Mouse (Mus musculus): ENCODE measurements around the gene Tatdn2. TPM values are rescaled to one million over a fixed set of nuclear protein-coding genes. Genes with fewer than 3 reads are reported as not detected.

Tatdn2 gene
- polyA plus RNA-seq, 1 experiment from 2014 or later: 0.63 TPM

DNA sequence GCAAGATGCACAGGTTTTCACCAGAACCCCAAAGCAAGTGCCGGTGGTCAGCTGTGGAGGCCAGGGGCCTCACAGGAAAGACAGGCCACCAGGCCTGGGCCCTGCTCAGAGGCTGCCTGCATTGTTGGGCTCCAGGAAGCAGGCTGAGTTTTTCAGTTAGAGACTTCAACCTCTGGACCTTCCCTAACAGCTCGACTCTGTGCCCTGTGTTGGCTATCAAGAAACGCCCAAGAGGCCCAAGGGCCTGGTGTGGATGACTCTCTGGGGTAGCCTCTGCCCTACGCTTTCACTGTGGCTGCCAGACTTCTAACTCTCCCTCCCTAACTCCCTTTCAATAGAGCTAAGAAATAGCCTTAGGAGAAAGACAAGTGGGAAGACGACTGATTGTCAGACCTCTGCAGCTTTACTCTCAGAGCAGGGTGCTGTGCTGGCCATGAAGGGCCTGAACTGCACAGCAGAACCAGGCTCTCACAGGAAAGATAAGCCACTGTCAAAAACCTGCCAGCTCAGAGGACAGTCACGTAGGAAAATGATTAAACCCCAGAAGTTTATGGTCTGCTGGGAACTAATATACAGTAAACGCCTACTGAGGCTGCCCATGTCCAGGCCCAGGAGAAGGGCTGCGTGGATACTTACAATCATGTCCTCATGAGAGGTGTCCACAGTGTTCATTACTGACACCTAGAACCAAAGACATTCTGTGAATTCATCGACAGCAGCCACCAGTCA, 40.6 kb downstream of the Tatdn2 start:
- peaks cover 11% of the 10 kb centered on the region for H3K4me1 ChIP-seq
- H3K36me3 ChIP-seq: peaks cover 56% of the 10 kb centered on the region
- WGBS: 89% methylated on average over 9 of the region's 9 CpGs

DNA sequence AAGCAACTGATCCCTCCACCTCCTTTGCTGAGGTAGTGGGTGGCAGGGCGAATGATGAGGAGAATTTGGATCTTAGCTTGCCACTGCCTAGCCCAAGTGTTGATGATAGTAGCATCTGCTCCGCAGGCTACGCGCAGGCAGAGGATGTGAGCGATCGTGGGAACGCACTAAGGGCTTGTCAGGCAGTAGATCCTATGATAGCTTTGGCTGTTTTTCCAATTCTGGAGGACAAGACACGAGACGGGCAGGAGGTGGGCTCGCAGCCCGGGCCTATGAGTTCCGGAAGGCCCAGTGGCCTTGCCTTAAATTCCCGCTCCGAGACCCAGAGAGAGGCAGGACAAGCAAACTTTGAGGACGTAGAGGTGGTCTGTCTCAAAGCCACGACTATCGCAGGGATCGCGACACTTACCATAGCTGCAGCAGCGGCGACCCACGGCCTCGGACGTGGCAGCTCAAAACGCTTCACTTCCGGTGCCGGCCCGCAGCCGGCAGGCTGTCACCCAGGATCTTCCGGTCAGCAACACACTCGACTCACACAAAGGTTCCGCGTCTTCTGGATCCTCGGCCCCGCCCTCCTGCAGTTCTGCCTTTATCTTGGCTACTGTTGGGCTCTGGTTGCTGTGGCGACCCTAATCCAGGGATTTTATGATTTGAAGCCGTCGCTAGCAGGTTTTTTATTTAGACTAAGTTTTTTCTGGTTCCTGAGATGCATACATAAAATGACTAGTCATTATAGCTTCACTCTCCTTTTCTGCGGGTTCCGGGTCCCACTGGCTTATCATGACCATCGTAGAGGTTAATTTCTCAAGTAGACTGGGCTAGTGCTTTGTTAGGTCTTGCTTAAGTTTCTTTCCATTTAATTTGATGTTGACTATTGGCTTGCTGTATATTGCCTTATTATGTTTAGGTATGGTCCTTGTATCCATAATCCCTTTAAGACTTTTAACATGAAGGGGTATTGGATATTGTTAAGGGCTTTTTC, 43.7 kb downstream of the Tatdn2 start, which contains the start of gene Sec13:
Sec13 (minus strand) TSS at position 508 of the 982 bp plus-strand sequence.
- Histone ChIP-seq H3K27me3 (no peaks in the 10 kb centered on the region; the same call in 1 of the 2 replicates), H3K36me3 (peaks cover 27% of the 10 kb centered on the region), H3K9me3 (no peaks in the 10 kb centered on the region), H3K9ac (peak within 1 kb of the TSS; percentile 86), H3K4me2 (peak within 1 kb of the TSS; percentile 65), H3K4me3 (peak within 1 kb of the TSS; percentile 90), H3K4me1 (peaks cover 11% of the 10 kb centered on the region), H3K27ac (peak within 1 kb of the TSS; percentile 80)
- 7% methylated on average over 41 of the region's 41 CpGs for WGBS
- ATAC-seq (ENCODE audit: insufficient number of reproducible peaks, low FRiP score, low TSS enrichment, low read depth): peak; percentile 72; the same call in 1 of the 2 replicates

More for the DNA sequence above, 40.6 kb downstream of the Tatdn2 start:
- H3K4me3 ChIP-seq: no peak overlapping the region
- no peak overlapping the region for H3K27ac ChIP-seq
- no peak overlapping the region for H3K4me2 ChIP-seq
- no peaks in the 10 kb centered on the region for H3K9me3 ChIP-seq
- no peaks in the 10 kb centered on the region for H3K27me3 ChIP-seq
- no peak for ATAC-seq (ENCODE audit: insufficient number of reproducible peaks, low FRiP score, low TSS enrichment, low read depth)
- H3K9ac ChIP-seq: no peak overlapping the region

DNA sequence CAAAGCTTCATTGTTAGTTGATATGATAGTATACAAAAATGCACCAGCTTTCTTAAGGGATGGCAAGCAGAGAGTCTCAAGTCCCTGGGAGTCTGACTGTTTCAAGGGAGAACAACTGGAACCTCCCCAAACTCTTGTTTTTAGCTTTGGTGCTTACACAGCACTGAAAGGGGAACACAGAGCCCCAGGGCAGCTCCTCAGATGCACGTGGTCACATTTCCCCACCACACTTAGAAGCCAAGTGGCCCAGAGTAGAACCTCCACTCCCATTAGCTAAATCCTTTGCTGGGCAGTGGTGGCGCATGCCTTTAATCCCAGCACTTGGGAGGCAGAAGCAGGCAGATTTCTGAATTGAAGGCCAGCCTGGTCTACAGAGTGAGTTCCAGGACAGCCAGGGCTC, 44.6 kb downstream of the Tatdn2 start:
- WGBS: 78% methylated on average over 2 of the region's 2 CpGs
- Histone ChIP-seq H3K27ac (no peak overlapping the region), H3K9ac (no peak overlapping the region), H3K4me3 (no peak overlapping the region), H3K27me3 (no peaks in the 10 kb centered on the region; the same call in none of the 2 replicates), H3K36me3 (peaks cover 18% of the 10 kb centered on the region), H3K4me1 (peaks cover 11% of the 10 kb centered on the region), H3K9me3 (no peaks in the 10 kb centered on the region), H3K4me2 (no peak overlapping the region)
- ATAC-seq (ENCODE audit: insufficient number of reproducible peaks, low FRiP score, low TSS enrichment, low read depth): no peak

DNA sequence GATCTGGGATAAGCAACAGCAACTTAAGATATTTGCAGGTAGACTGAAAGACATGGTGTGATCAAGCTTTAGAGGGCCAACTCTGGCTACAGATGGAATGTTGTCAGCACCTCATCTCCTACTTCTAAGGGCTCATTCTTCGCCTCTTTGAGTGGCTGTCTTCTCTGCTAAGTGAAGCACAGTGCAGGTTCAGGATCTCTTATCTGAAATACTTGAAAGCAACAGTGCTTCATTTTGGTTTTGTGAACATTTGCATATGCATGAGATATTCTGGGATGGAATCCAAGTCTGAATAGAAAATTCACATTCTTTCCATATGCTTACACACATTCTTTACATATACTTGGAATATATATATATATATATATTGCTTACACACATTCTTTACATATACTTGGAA, 45.5 kb downstream of the Tatdn2 start:
- 75% methylated on average over 1 of the region's 1 CpGs for WGBS
- Histone ChIP-seq H3K9me3 (no peaks in the 10 kb centered on the region), H3K4me1 (peaks cover 11% of the 10 kb centered on the region)

DNA sequence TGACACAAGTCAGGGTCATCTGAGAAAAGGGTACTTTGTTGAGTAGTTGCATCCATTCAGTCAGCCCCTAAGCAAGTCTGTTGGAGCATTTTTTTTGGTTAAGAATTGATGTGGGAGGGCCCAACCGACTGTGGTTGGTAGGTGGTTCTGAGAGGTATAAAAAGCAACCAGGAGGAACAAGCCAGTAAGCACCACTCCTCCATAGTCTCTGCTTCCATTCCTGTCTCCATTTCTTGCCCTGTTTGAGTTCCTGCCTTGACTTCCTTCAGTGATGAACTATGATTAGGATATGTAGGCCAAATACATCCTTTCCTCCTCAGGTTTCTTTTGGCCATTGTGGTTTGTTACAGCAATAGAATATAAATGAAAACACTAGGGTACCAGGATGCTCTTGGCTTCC, 46.3 kb downstream of the Tatdn2 start:
- Histone ChIP-seq H3K36me3 (peaks cover 3% of the 10 kb centered on the region), H3K9ac (no peak overlapping the region), H3K4me1 (peaks cover 11% of the 10 kb centered on the region), H3K4me3 (no peak overlapping the region), H3K27me3 (peaks cover 4% of the 10 kb centered on the region), H3K27ac (no peak overlapping the region), H3K9me3 (no peaks in the 10 kb centered on the region), H3K4me2 (no peak overlapping the region)
- whole genome bisulfite sequencing: 40% methylated on average over 1 of the region's 1 CpGs
- ATAC-seq (ENCODE audit: insufficient number of reproducible peaks, low FRiP score, low TSS enrichment, low read depth): no peak

More for the DNA sequence above, 45.5 kb downstream of the Tatdn2 start:
- Histone ChIP-seq H3K36me3 (peaks cover 11% of the 10 kb centered on the region), H3K4me3 (no peak overlapping the region), H3K9ac (no peak overlapping the region), H3K27ac (no peak overlapping the region), H3K4me2 (no peak overlapping the region), H3K27me3 (peaks cover 2% of the 10 kb centered on the region)
- ATAC-seq (ENCODE audit: insufficient number of reproducible peaks, low FRiP score, low TSS enrichment, low read depth): no peak

DNA sequence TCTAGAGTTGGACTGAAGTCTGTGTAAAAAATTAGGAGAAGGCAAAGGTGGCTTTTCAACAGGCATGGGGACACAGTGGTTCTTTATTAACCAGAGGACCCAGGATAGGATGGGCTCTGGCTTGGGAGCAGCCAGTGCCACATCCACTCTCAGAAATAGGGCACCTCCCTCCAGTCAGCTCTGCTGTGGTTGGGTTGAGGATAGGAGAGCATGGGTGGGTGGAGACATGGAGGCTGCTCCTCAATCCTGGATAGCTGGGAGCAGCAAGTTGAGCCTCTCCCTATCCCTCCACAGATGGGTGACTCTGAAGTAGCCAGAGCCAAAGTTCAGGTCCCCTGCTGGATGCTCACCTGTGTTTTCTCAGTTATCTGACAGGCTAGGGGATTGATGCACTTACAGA, 48.3 kb downstream of the Tatdn2 start:
- no peaks in the 10 kb centered on the region for H3K36me3 ChIP-seq
- ATAC-seq (ENCODE audit: insufficient number of reproducible peaks, low FRiP score, low TSS enrichment, low read depth): no peak
- no peak overlapping the region for H3K4me2 ChIP-seq
- no peak overlapping the region for H3K4me3 ChIP-seq
- H3K9me3 ChIP-seq: no peaks in the 10 kb centered on the region
- no peak overlapping the region for H3K27ac ChIP-seq
- peaks cover 22% of the 10 kb centered on the region for H3K27me3 ChIP-seq
- no peak overlapping the region for H3K9ac ChIP-seq
- H3K4me1 ChIP-seq: no peaks in the 10 kb centered on the region

DNA sequence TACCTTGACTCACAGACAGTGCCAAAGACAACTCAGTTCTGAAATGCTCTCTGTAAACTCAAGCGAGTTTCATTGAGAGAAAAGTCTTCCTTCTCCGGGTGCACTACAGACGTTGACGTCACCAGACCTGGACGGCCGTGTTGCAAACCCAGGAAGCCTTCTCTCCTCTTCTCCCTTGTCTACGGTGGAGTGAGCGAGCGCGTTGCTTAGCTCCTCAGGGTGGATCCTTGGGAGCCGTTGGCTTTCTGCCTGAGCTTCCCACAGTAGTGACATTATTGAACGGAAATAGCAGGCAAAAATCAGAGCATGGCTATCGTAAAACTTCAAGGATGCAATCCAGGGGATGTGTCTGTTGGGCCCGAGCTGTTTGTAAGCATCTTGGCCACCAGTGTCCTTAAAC, 50.4 kb downstream of the Tatdn2 start:
- no peak for ATAC-seq (ENCODE audit: insufficient number of reproducible peaks, low FRiP score, low TSS enrichment, low read depth)
- H3K4me2 ChIP-seq: no peak overlapping the region
- peaks cover 22% of the 10 kb centered on the region for H3K27me3 ChIP-seq
- H3K9me3 ChIP-seq: no peaks in the 10 kb centered on the region
- no peaks in the 10 kb centered on the region for H3K36me3 ChIP-seq
- H3K4me1 ChIP-seq: no peaks in the 10 kb centered on the region
- H3K4me3 ChIP-seq: no peak overlapping the region
- no peak overlapping the region for H3K27ac ChIP-seq
- WGBS: 75% methylated on average over 14 of the region's 14 CpGs
- no peak overlapping the region for H3K9ac ChIP-seq

DNA sequence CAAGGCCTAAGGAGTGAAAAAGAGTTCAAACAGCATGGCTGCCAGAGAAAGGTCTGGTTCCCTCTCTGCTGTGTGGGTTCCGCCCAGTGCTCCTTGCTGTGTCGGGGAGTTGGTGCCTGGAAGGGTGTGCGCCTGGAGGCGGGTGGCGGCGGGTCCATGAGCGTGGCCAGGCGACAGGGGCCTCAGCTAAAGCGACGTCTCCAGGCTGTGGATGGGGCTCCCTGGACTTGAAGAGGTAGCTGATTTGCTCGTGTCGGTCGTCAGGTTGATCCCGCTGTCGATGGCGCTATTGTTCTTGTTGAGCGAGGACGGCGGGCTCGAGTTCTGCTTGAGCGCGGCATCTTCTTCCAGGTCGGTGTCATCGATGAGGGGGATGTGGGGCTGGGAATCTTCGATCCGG, 51.5 kb downstream of the Tatdn2 start:
- ATAC-seq (ENCODE audit: insufficient number of reproducible peaks, low FRiP score, low TSS enrichment, low read depth): no peak
- Histone ChIP-seq H3K4me1 (no peaks in the 10 kb centered on the region), H3K4me2 (no peak overlapping the region), H3K27ac (no peak overlapping the region), H3K9me3 (no peaks in the 10 kb centered on the region), H3K36me3 (no peaks in the 10 kb centered on the region), H3K4me3 (no peak overlapping the region), H3K9ac (no peak overlapping the region), H3K27me3 (peaks cover 22% of the 10 kb centered on the region)
- WGBS: 29% methylated on average over 26 of the region's 26 CpGs

DNA sequence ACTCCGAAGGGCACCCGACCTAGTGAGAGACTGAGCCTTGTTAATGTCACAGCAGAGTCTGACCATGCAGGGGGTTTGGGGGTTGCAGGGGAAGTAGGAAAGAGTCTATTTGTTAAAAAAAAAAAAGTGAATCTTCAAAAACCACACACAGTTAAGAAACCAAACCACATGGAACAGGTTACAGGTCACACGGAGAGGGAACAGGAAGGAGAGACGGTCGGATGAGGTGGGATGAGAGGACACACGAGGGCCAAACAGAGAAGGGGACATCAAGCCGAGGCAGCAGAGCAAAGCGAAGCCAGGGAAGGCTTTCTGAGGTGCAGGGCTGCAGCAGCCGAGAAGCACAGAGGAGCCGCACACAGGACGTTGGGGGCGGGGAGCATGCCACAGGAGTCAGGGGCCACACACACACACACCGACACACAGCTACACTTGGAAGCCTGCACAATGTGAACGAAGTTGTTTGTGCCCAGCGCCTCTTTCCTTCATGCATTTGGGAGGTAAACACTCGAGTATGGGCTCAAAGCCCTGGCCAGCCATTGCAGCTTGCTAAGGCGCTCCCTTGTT, 52.4 kb downstream of the Tatdn2 start:
- H3K9me3 ChIP-seq: no peaks in the 10 kb centered on the region
- WGBS: 60% methylated on average over 17 of the region's 17 CpGs
- no peak for ATAC-seq (ENCODE audit: insufficient number of reproducible peaks, low FRiP score, low TSS enrichment, low read depth)

More for the DNA sequence above, 52.4 kb downstream of the Tatdn2 start:
- no peak overlapping the region for H3K4me2 ChIP-seq
- H3K9ac ChIP-seq: no peak overlapping the region
- no peak overlapping the region for H3K27ac ChIP-seq
- no peaks in the 10 kb centered on the region for H3K36me3 ChIP-seq
- H3K4me1 ChIP-seq: no peaks in the 10 kb centered on the region
- no peak overlapping the region for H3K4me3 ChIP-seq
- peaks cover 22% of the 10 kb centered on the region for H3K27me3 ChIP-seq
